Comparison of ENCODE assay signal across 8 mouse cellular contexts in genomic region chr15:4025508-4025904, GRCm38 (mm10). TPM values are rescaled to one million over a fixed set of nuclear protein-coding genes. Genes with fewer than 3 reads are reported as not detected.
DNase-seq lines count a peak whose midpoint lies in the region; ATAC-seq and TF ChIP-seq lines count a peak whose summit lies in the region.

No protein-coding gene starts in this region.

- 72% methylated on average over 11 of the region's 11 CpGs for WGBS in intestine, postnatal 0 days

- H3K4me1 ChIP-seq in intestine, postnatal 0 days (replicated peaks; ENCODE audit: control insufficient read depth, insufficient read depth, low read length), result no peaks in the 10 kb centered on the region

- no peak for ATAC-seq in intestine, postnatal 0 days

- TF ChIP-seq CTCF in left cerebral cortex, adult 2 months (IDR thresholded peaks at IDR 0.05), result no peak
- no peak for TF ChIP-seq CTCF in intestine, postnatal 0 days (IDR thresholded peaks at IDR 0.05; ENCODE audit: low read depth)

- no peaks in the 10 kb centered on the region for H3K9me3 ChIP-seq in intestine, postnatal 0 days (ENCODE audit: control insufficient read depth)

- intact Hi-C loops in left cerebral cortex, adult 2 months (cut with DNase I), result loop anchor here (5.0 to 10.0 kb wide), 3 partner anchors 48 to 731 kb away; partner anchors contain the start of gene Fbxo4

- H3K4me2 ChIP-seq in intestine, postnatal 0 days (replicated peaks; ENCODE audit: low read depth), result peak overlapping the region; percentile 97; the same call in 1 of the 2 replicates

- H3K9ac ChIP-seq in intestine, postnatal 0 days (ENCODE audit: low read depth, low read length), result no peak overlapping the region

- H3K36me3 ChIP-seq in intestine, postnatal 0 days (ENCODE audit: control insufficient read depth, insufficient read depth), result no peaks in the 10 kb centered on the region

- no peak for DNase-seq in left cerebral cortex, adult 2 months (ENCODE audit: extremely low spot score in 1 of 2, low spot score in 2 of 2)
- no peak for DNase-seq in left cerebral cortex, adult 9 months (ENCODE audit: low spot score in 2 of 2)
- peak; percentile 63 to 66 for DNase-seq in heart, adult 18-20 months
- peak; percentile 6 for DNase-seq in retina, embryonic 14.5 days (ENCODE audit: low spot score)
- DNase-seq in layer of hippocampus, adult 8-10 months (ENCODE audit: low spot score in 2 of 2), result no peak
- no peak for DNase-seq in frontal cortex, postnatal 10 days (ENCODE audit: low spot score in 2 of 2)
- DNase-seq in kidney, postnatal 25 days, result no peak

- H3K27me3 ChIP-seq in intestine, postnatal 0 days (replicated peaks; ENCODE audit: control insufficient read depth, insufficient read depth, low read length), result no peaks in the 10 kb centered on the region

- peak overlapping the region; percentile 99 for H3K27ac ChIP-seq in left cerebral cortex, adult 2 months
- no peak overlapping the region for H3K27ac ChIP-seq in intestine, postnatal 0 days (ENCODE audit: low read depth, low read length)

- peak overlapping the region; percentile 75 for H3K4me3 ChIP-seq in left cerebral cortex, adult 2 months
- no peak overlapping the region for H3K4me3 ChIP-seq in intestine, postnatal 0 days (ENCODE audit: low read depth, low read length)

RNA-seq across cellular contexts. Expression of gene Oxct1, which starts 0.7 kb away (rescaled TPM):
- 100 to 1,000 TPM; 279 to 316 TPM for total RNA-seq in left cerebral cortex, adult 2 months (2021)
- 1,000 to 10,000 TPM; 1,232 to 1,451 TPM for total RNA-seq in heart, adult 18-20 months (2021)
- 44.9 and 49.6 TPM in 2 replicates for polyA plus RNA-seq in intestine, postnatal 0 days (2015; fragmentation: Nextera tagmentation; extraction: Ambion mirVana)
- total RNA-seq in layer of hippocampus, adult 8-10 months (2022), result 100 to 1,000 TPM; 244 to 283 (median 271) TPM

RNA-seq across cellular contexts. Expression of gene AW549877, which starts 30.0 kb away (rescaled TPM):
- 10 to 100 TPM; 46.6 to 47.1 TPM for total RNA-seq in left cerebral cortex, adult 2 months (2021)
- total RNA-seq in heart, adult 18-20 months (2021), result 10 to 100 TPM; 15.8 to 21.3 TPM
- polyA plus RNA-seq in intestine, postnatal 0 days (2015; fragmentation: Nextera tagmentation; extraction: Ambion mirVana), result 13.5 and 15.4 TPM in 2 replicates
- total RNA-seq in layer of hippocampus, adult 8-10 months (2022), result 10 to 100 TPM; 37.1 to 51.1 (median 45.9) TPM

RNA-seq across cellular contexts. Expression of gene Fbxo4, which starts 46.1 kb away (rescaled TPM):
- total RNA-seq in left cerebral cortex, adult 2 months (2021), result 1 to 10 TPM; 7.8 to 8.1 TPM
- 1 to 10 TPM; 7.0 to 7.8 TPM for total RNA-seq in heart, adult 18-20 months (2021)
- polyA plus RNA-seq in intestine, postnatal 0 days (2015; fragmentation: Nextera tagmentation; extraction: Ambion mirVana), result 18.8 and 19.2 TPM in 2 replicates
- total RNA-seq in layer of hippocampus, adult 8-10 months (2022), result 10 to 100 TPM in 2 of 4 experiments, 1 to 10 TPM in 2; 8.5 to 11.0 (median 9.9) TPM

Comparison
In these comparisons a context has a peak if more than half of its experiments do, and no peak if none do; other contexts are left out.
1. DNase-seq: peak in heart, adult 18-20 months (2 of 2) and retina, embryonic 14.5 days (single experiment); none in left cerebral cortex, adult 2 months (0 of 2), left cerebral cortex, adult 9 months (0 of 2), layer of hippocampus, adult 8-10 months (0 of 2), frontal cortex, postnatal 10 days (0 of 2) and kidney, postnatal 25 days (0 of 2).